Mouse (Mus musculus) heart, embryonic 10.5 days (tissue): Measurements from ENCODE around the gene Gpatch1. TPM values are rescaled to one million over a fixed set of nuclear protein-coding genes. Genes with fewer than 3 reads are reported as not detected.
A peak's percentile ranks its signal among the peaks of the same experiment; 100 is the strongest.
"Not testable (repeated sequence)": the region's sequence is repeated elsewhere in the genome, so short reads cannot be mapped to it uniquely, and the experiment has no call there.

Experiments
- DNase-seq: peaks from one replicate; pipeline ENCODE4 v3.0.0-alpha.2; 2017; ENCODE audit warnings: low spot score
- H3K27ac ChIP-seq: fragments of 300-500 bp; sonication (generic); 2 replicates; pipeline ENCODE4 v1.5.1; 2016; ENCODE audit warnings: mild to moderate bottlenecking
- H3K27me3 ChIP-seq: fragments of 300-500 bp; sonication (generic); 2 replicates; pipeline ENCODE4 v1.6.1; 2016; ENCODE audit warnings: mild to moderate bottlenecking; ENCODE audit not compliant: poor library complexity, insufficient read depth, severe bottlenecking
- H3K36me3 ChIP-seq: fragments of 300-500 bp; sonication (generic); 2 replicates; pipeline ENCODE4 v1.6.1; 2016; ENCODE audit warnings: mild to moderate bottlenecking, moderate library complexity
- H3K4me1 ChIP-seq: fragments of 300-500 bp; sonication (generic); 2 replicates; pipeline ENCODE4 v1.6.1; 2016; ENCODE audit warnings: mild to moderate bottlenecking
- H3K4me3 ChIP-seq: fragments of 300-500 bp; sonication (generic); 2 replicates; pipeline ENCODE4 v1.5.1; 2016; ENCODE audit warnings: mild to moderate bottlenecking, moderate library complexity
- H3K9me3 ChIP-seq: fragments of 300-500 bp; sonication (generic); 2 replicates; pipeline ENCODE4 v1.6.1; 2016; ENCODE audit warnings: mild to moderate bottlenecking, moderate library complexity
- WGBS: fragments of 180-500 bp; shearing (Covaris S2); methylation state at CpG from one replicate; pipeline ENCODE4 v1.1.7; 2016; 5-methylcytosine and 5-hydroxymethylcytosine counted together
- polyA plus RNA-seq: library from polyadenylated mRNA; unstranded; fragments of >200 nt; fragmentation: Nextera tagmentation; extraction: Ambion mirVana; gene quantifications from 2 replicates; pipeline ENCODE4 v1.2.1, GENCODE M21; 2016

Gene Gpatch1
- polyA plus RNA-seq, 1 experiment from 2014 or later, result 15.3 TPM

DNA sequence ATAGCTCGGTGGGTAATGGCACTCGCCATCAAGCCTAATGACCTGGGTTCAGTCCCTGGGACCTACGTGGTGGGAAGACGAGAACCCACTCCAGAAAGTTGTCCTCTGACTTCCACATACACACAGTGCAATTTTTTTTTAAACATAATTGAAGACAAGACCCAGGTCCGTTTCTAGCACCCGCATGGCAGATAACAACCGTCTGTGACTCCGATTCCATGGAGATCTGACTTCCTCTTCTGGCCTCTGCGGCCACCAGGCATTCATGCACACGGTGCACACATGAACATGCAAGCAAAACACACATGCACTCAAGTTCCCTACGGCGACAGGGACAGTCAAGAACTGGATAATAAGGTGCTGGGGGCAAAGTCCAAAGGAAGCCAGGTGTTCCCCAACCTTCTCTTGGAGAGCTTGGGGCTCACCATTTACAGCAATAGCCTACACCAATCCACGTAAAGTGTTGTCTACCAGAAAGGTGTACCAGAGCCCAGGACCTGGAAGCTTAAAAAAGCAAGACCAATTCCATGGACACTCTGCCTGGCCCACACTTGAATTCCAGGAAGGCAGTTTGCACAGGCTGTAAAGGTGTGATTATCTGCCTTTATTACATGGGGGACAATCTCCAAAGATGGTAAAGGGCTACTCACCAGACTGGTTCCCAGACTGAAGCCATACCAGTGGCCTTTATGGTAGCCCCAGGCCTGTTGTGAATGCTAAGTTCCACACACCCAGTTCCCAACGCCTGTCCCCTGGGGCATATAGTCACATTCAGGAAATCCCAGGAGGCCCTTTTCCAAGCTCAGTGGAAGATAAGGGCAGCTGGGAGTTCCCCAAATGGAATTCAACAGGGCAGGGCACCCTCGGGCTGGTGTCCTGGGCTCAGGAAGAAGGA is 54.4 kb downstream of the Gpatch1 start:
- H3K9me3 ChIP-seq, result no peaks in the 10 kb centered on the region; the same call in 1 of the 2 replicates
- DNase-seq, result no peak
- H3K4me3 ChIP-seq, result no peak overlapping the region
- H3K4me1 ChIP-seq, result no peaks in the 10 kb centered on the region
- no peak overlapping the region for H3K27ac ChIP-seq
- no peaks in the 10 kb centered on the region for H3K36me3 ChIP-seq
- peaks cover 6% of the 10 kb centered on the region for H3K27me3 ChIP-seq
- WGBS, result 76% methylated on average over 15 of the region's 15 CpGs

DNA sequence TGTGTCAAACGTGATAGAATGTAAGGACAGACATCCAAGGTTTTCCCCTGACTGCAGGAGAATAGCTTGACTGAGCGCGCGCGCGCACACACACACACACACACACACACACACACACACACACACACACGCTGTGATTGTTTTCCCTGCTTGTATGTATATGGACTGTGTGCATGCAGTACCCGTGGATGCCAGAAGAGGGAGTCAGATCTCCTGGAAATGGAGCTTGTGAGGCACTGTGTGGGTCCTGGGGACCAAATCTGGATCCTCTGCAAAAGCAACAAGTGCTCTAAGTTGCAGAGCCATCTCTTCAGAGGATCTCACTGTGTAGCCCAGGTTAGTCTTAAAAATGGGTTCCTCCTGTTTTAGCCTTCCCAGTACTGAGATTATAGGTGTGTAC is 58.9 kb downstream of the Gpatch1 start:
- no peak overlapping the region for H3K4me3 ChIP-seq
- no peaks in the 10 kb centered on the region for H3K4me1 ChIP-seq
- H3K9me3 ChIP-seq, result no peaks in the 10 kb centered on the region; the same call in 1 of the 2 replicates
- DNase-seq, result no peak
- no peaks in the 10 kb centered on the region for H3K36me3 ChIP-seq
- H3K27me3 ChIP-seq, result no peaks in the 10 kb centered on the region; the same call in none of the 2 replicates
- 83% methylated on average over 7 of the region's 8 CpGs for WGBS
- H3K27ac ChIP-seq, result no peak overlapping the region

- Histone ChIP-seq H3K9me3 (no peaks in the 10 kb centered on the region; the same call in 1 of the 2 replicates), H3K27me3 (no peaks in the 10 kb centered on the region; the same call in none of the 2 replicates), H3K4me1 (no peaks in the 10 kb centered on the region), H3K36me3 (no peaks in the 10 kb centered on the region), H3K27ac (no peak overlapping the region), H3K4me3 (no peak overlapping the region)
- WGBS, result 57% methylated on average over 7 of the region's 7 CpGs
- no peak for DNase-seq
These were observed 59.9 kb downstream of the Gpatch1 start for GRCm38 (mm10) chr7:35258294-35258693.

DNA sequence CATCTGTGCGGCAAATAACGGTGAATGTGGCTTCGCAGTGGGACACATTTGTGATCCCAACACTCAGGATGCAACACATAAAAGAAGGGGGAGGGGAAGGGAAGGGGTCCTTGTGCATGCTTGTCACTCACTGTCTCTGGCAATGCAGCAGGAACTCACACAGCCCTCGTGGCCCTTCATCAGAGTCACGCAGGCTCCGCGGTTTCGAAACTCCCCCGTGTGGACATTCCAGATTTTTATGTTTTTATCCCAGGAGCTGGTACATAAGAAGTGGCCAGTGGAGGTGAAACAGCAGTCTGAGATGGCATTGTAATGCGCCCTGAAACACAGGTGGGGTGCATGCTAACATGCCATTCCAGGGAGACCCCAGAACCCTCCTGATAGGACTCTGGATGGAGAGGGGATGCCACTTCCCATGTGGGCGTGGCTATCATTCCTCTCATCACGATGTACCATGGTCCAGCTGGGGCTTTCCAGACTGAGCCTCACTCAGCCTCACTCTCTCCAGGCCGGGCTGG is 66.1 kb downstream of the Gpatch1 start:
- H3K36me3 ChIP-seq, result no peaks in the 10 kb centered on the region
- no peaks in the 10 kb centered on the region for H3K9me3 ChIP-seq
- no peaks in the 10 kb centered on the region for H3K27me3 ChIP-seq
- WGBS, result 11% methylated on average over 13 of the region's 13 CpGs
- no peak overlapping the region for H3K27ac ChIP-seq
- DNase-seq, result no peak
- peak overlapping the region; percentile 43 for H3K4me3 ChIP-seq
- peaks cover 6% of the 10 kb centered on the region; the same call in 1 of the 2 replicates for H3K4me1 ChIP-seq

DNA sequence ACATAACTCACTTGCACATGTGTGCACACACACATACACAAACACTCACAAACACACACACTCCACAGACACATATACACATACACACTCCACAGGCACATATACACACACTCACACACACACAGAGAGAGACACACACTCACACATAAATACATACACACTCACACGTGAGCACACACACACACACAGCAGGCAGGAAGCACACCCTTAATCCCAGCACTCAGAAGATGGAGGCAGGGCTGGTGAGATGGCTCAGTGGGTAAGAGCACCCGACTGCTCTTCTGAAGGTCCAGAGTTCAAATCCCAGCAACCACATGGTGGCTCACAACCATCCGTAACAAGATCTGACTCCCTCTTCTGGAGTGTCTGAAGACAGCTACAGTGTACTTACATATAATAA is 80.3 kb downstream of the Gpatch1 start:
- not testable (repeated sequence) for H3K27ac ChIP-seq, DNase-seq, H3K36me3 ChIP-seq, H3K27me3 ChIP-seq, H3K4me3 ChIP-seq, H3K9me3 ChIP-seq
- WGBS, result 67% methylated on average over 3 of the region's 3 CpGs
- H3K4me1 ChIP-seq, result peaks cover 14% of the 10 kb centered on the region; the same call in 1 of the 2 replicates

DNA sequence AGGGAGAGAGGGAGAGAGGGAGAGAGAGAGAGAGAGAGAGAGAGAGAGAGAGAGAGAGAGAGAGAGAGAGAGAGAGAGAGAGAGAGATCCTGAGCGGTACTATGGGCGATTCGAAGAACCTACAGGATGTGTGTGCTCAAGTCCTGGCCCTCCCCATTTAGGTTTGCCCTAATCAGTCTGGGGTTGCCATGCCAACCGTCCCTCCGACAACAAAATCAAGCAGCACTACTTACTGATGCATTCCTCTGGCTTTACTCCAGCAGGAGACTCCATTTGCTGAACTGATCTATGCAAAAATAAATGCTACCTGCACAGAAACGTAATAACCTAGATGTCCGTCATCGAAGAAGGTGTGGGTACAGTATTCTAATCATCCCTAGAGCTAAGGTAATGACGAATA is 82.9 kb downstream of the Gpatch1 start:
- Histone ChIP-seq H3K36me3 (no peaks in the 10 kb centered on the region), H3K27ac (peak overlapping the region; percentile 88), H3K4me1 (peaks cover 16% of the 10 kb centered on the region; the same call in 1 of the 2 replicates), H3K27me3 (no peaks in the 10 kb centered on the region), H3K9me3 (no peaks in the 10 kb centered on the region), H3K4me3 (peak overlapping the region; percentile 71)
- 17% methylated on average over 9 of the region's 9 CpGs for WGBS
- peak; percentile 87 for DNase-seq

GRCm38 (mm10) chr7:35234361-35235245 is 83.6 kb downstream of the Gpatch1 start:
- peak overlapping the region; percentile 88 for H3K27ac ChIP-seq
- no peaks in the 10 kb centered on the region for H3K27me3 ChIP-seq
- no peaks in the 10 kb centered on the region for H3K9me3 ChIP-seq
- DNase-seq, result peak; percentile 98
- H3K36me3 ChIP-seq, result no peaks in the 10 kb centered on the region
- peaks cover 15% of the 10 kb centered on the region; the same call in 1 of the 2 replicates for H3K4me1 ChIP-seq
- peak overlapping the region; percentile 71 for H3K4me3 ChIP-seq
- under 1% methylated on average over 45 of the region's 45 CpGs for WGBS

- Histone ChIP-seq H3K27ac (peak overlapping the region; percentile 88), H3K4me1 (peaks cover 12% of the 10 kb centered on the region; the same call in 1 of the 2 replicates), H3K9me3 (no peaks in the 10 kb centered on the region), H3K4me3 (peak overlapping the region; percentile 71), H3K36me3 (no peaks in the 10 kb centered on the region), H3K27me3 (no peaks in the 10 kb centered on the region)
- WGBS, result 50% methylated on average over 12 of the region's 12 CpGs
- DNase-seq, result no peak
These were observed 84.4 kb downstream of the Gpatch1 start for GRCm38 (mm10) chr7:35233861-35234260.

- no peak overlapping the region for H3K27ac ChIP-seq
- DNase-seq, result no peak
- H3K36me3 ChIP-seq, result no peaks in the 10 kb centered on the region
- WGBS, result 26% methylated on average over 13 of the region's 13 CpGs
- H3K27me3 ChIP-seq, result no peaks in the 10 kb centered on the region
- peaks cover 12% of the 10 kb centered on the region; the same call in 1 of the 2 replicates for H3K4me1 ChIP-seq
- H3K9me3 ChIP-seq, result no peaks in the 10 kb centered on the region
- H3K4me3 ChIP-seq, result peak overlapping the region; percentile 22; the same call in 1 of the 2 replicates
These were observed 85.3 kb downstream of the Gpatch1 start for GRCm38 (mm10) chr7:35232796-35233455.

- Histone ChIP-seq H3K27me3 (no peaks in the 10 kb centered on the region), H3K27ac (no peak overlapping the region), H3K4me1 (peaks cover 7% of the 10 kb centered on the region; the same call in 1 of the 2 replicates), H3K36me3 (no peaks in the 10 kb centered on the region), H3K4me3 (no peak overlapping the region), H3K9me3 (no peaks in the 10 kb centered on the region)
- WGBS, result 69% methylated on average over 3 of the region's 3 CpGs
- DNase-seq, result no peak
These were observed 87.9 kb downstream of the Gpatch1 start for GRCm38 (mm10) chr7:35230333-35230732.
